Mouse (Mus musculus): ENCODE results near the gene Epn3.

Gene Epn3

DNA sequence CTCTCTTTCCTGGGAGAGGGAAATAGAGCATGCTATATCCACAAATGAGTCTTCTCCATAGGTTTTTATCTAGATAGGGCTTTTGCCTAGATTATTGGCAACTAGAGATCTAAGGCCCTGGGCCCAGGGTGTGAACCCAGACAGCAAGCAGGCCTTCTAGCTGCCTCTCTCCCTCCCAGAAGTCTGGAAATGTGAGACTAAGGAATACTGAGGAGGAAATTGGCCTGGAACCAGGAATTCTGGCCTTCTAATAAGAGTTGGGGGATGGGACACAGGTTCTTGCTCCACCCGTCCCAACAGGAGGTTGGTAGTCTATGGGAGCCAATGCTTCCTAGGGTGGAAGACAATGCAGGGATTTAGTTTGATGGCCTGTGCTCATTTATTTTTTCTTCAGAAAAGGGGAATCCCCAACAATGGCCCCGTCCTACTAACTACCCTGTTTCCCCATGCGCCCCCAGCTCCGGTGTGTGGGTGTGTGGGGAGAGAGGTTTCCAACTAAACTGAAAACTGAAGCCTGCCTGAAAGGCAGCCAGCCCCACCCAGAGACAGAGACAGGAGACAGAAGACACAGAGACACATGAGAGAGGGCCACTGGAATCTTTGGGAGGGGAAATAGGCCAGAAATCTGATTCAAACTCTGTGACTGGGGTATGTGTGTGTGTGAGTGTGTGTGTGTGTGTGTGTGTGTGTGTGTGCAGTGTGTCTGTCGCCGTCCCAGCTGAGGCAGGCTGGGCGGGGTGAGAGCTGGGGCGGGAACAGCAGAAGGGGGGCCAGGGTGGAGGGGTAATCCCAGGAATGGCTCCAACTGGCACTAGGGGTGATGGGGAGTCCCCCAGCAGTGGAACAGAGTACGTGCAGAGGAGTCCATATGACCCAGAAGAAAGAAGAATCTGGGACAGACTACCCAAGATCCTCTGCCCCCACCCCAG lies 30.4 kb downstream of the Epn3 start:
- no peak for DNase-seq (ENCODE audit: low spot score)

GRCm38 (mm10) chr11:94468582-94469064 lies 31.2 kb downstream of the Epn3 start:
- DNase-seq (ENCODE audit: low spot score) = no peak

DNA sequence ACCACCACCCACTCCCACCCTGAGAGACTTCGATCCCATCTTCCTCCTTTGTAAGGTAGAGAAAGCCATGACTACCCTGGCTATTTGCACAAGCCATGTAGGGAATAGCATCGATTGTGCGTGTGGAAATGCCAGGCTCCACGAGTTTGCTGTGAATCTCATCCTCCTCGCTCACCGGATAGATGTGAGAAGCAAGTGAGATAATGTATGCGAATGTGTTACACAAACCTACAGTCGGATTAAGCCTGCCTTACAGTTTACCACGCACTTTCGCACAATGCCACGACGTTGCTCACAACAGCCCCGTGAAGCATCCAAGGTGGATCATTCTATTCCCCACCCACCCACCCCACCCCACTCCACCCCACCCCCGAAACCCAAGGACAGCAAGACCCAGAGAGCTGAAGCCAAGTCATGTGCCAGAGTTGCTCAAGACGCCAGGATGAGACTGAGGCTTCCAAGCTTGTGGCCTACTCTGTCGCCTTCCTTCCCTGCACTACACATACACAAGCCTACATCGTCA lies 33.4 kb downstream of the Epn3 start:
- DNase-seq (ENCODE audit: low spot score) = no peak

GRCm38 (mm10) chr11:94464170-94464569 lies 35.6 kb downstream of the Epn3 start:
- DNase-seq (ENCODE audit: low spot score) = no peak

DNA sequence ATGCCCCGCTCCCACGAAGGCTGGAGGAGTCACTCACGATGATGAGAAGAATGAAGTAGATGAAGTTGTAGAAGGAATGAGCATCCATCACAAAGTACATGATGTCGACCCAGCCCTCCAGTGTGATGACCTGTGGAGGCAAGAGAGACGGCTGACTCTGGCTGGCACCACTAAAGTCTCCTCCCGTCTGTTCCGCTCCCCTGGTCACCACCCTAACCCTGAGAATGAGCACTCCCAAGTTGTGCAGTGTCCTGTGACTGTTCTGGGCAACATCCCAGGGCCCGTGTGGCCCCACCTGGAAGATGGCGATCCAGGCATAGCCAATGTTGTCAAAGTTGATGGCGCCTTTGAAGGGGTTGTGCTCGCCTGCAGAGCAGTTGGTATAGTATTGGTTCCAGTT lies 37.9 kb downstream of the Epn3 start:
- DNase-seq (ENCODE audit: low spot score) = no peak

DNA sequence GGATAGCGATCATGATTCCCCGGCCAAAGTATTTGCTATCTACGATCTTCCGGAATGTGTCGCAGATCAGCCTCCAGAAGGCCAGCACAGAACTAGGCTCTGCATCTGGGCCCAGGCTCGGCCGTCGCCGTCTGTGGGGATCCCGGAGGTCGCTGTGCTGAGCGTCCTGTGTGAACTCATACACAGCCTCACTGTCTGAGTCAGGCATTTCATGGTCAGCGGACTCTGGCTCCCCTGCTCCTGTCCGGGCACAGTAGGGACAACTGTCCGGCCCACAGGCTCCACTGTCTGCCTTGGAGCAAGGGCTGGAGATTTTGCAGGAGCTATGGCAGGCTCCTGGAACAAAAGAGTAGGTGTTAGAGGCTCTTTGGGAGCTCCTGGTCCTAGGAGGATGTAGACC lies 42.8 kb downstream of the Epn3 start:
- no peak for DNase-seq (ENCODE audit: low spot score)

DNA sequence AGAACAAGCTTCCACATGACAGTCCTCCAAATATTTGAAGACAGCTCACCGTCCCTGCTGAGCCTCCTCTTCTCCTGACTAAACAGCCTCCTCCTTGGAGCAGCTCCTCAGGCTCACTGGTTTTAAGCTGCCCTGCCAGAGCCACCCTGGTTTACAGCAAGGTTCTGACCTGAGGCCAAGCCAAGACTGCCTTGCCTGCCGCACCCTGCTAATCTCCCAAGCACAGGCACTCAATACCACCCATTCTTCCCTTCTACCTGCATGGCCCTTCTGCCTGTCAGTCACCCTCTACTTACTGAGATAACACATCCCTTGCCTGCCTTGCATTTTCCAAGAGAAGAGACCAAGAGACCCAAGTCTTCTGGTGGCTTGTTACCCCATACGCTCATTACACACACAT lies 43.4 kb downstream of the Epn3 start:
- DNase-seq (ENCODE audit: low spot score) = no peak

DNA sequence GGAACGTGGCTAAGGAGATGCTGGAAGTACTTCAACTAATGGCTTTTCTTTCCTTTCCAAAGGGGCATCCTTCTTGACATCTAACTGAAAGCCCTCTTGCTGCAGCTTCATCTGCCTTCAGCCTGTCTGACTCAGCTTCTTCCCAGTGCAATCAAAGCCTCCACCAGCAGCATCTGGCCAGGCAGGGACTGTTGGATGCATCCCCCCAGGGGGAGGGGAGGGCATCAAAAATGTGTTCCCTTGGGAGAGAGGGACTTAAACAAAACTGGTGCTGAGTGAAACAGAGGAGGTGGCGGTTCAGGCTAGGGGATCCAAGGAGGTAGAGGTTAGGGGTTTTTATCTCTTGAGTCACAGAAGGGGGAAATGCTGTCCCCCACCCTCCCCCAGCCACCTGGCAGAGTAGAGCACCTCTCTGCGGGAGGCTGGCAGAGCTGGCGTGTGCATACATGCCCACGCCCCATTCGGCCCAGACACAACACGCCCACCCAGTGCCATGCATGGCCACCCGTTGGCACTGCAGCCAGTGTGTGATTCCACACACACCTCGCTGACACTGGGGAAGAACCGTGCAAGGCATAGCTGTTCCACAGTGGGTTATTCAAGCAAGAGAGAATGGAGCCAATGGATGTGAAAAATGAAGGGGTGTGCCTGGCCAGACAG lies 44.5 kb downstream of the Epn3 start:
- no peak for DNase-seq (ENCODE audit: low spot score)

GRCm38 (mm10) chr11:94454756-94455155 lies 45.0 kb downstream of the Epn3 start:
- DNase-seq (ENCODE audit: low spot score) = no peak

- no peak for DNase-seq (ENCODE audit: low spot score)
Measured at GRCm38 (mm10) chr11:94451091-94451773, 48.5 kb downstream of the Epn3 start.

DNA sequence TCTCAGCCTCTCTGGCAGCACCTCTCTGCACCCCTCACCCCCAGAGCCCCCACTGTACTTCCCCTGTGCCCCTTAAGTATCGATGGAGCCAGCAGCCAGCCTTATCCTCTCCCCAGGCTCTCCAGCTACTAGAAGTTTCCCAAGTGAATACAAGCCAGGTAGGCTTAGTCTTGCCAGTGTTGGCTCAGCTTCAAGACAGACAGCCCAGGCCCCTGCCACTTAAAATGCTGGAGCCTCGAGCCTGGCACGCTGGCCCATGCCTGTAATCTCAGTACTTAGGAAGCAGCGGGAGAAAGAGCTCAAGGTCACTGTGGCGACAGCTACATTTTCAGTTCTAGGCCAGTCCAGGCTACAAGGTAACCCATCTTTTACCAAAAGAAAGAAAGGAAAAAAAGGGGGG lies 49.9 kb downstream of the Epn3 start:
- no peak for DNase-seq (ENCODE audit: low spot score)

DNA sequence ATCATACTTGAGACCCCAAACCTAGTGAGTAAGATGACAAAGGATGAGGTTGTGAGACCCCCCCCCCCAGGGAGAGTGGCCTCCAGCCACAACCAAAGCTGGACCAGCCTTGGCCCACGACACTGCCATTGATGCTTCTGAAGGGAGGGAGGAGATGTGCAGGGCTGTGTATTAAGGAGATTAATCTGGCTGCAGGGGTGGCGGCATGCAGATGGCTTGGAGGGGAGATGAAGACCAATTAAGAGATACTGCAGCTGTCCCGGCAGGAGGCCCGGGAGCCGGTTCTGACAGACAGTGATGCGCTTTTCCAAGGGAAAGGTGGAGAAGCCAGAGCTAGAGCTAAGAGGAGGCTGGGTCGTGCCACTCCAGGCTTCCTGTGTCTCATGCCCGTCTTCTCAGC lies 50.5 kb downstream of the Epn3 start:
- DNase-seq (ENCODE audit: low spot score) = no peak

DNA sequence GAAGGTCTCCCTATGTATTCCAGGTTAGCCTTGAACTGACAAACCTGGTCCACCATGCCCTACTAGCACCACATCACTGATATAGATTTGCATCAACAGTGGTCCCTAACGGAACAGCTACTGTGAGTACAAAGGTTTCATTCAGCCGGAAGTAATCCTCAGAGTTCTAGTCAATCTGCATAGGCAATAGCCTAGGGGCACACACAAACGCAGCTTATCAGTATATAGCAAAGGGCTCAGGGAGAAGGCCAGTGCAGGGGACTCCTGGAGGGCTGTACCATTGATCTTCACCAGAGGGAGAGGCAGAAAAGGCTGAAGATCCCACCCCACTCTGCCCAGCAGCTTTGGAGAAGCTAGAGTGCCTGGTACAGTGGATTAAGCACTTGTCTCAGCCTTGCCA lies 52.8 kb downstream of the Epn3 start:
- no peak for DNase-seq (ENCODE audit: low spot score)

DNA sequence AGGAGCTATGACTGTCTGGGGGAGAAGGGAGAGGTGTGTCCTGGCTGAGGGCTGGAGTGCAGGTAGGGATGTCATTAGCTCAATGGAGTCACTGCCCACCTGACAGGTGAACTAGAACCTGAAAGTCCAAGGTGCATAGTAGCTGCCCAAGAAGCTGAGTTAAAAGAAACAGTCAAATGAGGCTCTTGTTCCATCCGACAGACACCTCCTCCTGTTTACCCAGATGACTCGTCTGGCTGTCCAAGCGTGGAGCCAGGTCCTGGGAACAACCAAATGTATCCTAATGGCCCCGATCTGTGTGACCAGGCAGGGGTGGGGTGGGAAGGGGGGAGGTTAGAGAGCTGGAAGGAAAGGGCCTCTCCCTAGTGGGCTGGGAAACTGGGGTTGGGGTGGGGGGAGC lies 54.5 kb downstream of the Epn3 start:
- no peak for DNase-seq (ENCODE audit: low spot score)

GRCm38 (mm10) chr11:94444829-94445228 lies 54.9 kb downstream of the Epn3 start:
- no peak for DNase-seq (ENCODE audit: low spot score)

DNA sequence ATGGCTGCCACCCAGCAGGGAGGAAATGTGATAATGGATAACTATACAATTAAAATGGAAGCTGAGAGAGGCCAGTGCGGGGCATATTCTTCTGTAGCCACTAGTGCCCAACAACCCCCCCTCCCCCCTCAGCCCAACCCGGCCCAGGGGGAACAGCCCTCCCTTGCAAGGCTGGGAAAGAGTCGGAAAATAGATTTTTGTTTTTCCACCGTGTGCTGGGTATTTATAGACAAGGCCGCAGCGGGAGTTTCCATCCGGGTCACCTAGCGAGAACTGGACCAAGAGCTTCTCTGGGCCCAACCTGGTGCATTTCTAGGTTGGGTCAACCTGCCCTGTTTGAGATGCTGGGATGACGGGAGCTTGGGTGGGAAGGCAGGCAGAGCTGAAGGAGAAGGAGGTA lies 58.0 kb downstream of the Epn3 start:
- DNase-seq (ENCODE audit: low spot score) = no peak

DNA sequence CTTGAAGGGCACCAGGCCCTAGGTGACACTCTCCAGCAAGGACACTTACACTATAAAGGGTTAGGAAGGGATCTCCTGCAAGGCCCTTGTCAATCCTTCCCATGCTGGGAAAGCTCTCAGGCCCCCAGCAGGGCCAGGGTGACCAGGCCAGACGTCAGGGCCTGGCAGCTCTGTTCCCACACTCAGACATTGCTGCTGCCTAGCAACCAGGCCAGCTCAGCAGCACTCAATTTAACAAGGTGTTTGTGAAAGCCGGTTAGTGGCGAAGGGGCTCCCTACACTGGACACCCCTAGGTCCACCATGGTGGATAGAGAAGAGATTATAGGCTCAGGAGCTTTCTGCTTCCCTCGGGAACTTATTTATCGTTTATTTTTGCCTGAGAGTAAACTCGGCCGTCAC lies 58.7 kb downstream of the Epn3 start:
- DNase-seq (ENCODE audit: low spot score) = no peak

DNA sequence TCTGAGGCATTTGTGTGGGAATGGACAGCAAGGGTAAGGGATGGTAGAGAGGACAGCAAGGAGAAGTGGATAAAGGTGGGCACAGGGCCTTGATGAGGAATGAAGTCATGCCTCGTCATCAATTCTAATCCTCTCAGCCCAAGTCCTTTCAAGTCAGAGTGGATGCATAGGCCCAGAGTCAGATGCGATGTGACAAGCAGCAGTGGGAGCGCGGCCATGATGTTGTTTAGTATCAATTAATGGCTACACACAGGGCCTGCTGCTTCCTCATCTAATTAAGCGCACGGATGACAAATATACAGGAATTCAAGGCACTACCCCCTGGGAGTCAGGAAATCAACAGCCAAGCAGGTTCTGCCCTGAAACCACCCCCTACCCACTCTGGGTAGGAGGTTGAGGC lies 59.4 kb downstream of the Epn3 start:
- DNase-seq (ENCODE audit: low spot score) = no peak

Measured in T-cell, adult 2 months (primary cell).